Mouse (Mus musculus): ENCODE measurements at regions not wholly inside any gene's neighbourhood (a gene's known extent, or its start where the extent isn't known, plus 50 kb on each side); places are given as distances from the start of the nearest gene placed in this dataset.

DNA sequence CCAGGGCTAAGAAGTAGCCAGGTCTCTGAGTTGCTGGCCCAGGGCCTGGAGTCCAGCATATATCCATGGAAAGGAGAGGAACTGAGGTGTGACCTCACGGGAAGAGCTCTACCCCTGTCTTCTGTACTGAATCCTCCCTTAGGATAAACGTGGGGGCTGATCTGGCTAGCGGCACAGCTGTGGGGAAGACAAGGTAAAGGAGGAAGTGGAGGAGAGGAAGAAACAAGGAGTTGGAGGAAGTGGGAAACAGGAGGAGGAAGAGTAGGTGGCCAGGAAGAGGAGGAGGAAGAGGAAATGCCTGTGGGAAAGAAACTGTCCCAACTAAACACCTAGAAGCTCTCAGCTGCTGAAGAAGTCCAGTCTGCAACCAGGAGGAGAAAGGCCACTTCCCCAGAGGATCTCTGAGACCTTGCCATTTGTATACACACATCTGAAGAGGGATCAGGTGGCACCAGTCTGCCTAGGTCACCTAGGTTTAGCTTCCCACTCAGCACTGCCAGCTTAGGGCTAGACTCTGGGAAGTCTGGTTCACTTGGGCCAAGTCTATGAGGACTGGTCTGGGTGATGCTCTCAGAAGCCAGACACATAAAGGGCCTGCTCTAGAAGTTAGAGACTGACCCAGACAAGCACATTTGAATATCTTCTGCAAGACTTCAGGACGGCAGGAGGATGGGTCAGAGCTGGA, 100.6 kb upstream of the Jun start:
- intact Hi-C loops (cut with DNase I) = loop anchor here (2.0 kb wide), 1 partner anchor 34 kb away; no protein-coding TSS in a partner anchor
- no peak for DNase-seq

DNA sequence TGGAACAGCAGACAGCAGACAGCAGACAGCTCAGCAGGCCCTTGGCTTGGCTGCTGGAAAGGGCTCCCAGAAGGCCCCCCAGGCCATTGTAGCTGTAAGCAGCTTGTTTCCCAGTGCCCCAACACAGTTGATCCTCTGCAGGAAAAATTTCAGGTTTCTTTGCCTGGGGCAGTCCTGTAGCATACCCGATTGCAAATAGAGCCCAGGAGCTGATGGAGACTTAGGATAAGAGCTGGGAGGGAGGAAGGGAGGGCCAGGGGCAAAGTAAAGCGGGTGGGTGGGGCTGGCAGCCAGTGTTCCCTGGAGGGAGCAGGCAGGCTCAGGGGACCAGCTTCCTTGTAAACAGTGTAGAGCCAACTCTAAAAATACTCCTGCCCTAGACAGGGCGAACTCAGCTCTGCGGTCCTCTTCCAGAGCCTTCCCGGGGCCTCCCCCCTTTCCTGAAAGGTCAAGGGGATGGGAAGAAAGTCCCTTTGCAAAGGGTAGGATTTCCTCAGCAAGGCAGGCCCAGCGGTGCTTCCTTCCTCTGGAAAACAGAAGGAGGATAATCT, 101.8 kb upstream of the Jun start:
- DNase-seq = peak; percentile 67 to 74
- intact Hi-C loops (cut with DNase I) = loop anchor here (1.0 to 2.0 kb wide), 2 partner anchors 35 to 59 kb away; no protein-coding TSS in a partner anchor

DNA sequence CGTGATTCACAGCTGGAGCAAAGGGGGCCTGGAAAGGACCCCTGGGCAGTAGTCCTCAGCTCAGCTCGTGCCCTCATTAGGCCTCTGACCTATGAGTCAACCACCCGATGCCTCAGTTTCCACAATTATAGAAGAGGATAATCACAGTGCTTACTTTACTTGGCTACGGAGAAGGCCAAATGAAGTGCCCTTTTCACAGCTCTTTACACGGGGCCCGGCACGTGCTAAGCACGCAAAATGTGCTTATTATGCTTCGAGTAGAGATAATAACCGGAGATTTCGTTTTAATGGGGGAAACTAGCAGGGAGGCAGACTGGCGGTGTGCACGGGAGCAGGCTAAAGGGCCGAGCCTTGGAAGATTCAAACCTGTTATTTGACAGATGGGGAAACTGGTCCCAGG, 102.4 kb upstream of the Jun start:
- intact Hi-C loops (cut with DNase I) = loop anchor here (1.0 kb wide), 1 partner anchor 59 kb away; no protein-coding TSS in a partner anchor
- no peak for DNase-seq

DNA sequence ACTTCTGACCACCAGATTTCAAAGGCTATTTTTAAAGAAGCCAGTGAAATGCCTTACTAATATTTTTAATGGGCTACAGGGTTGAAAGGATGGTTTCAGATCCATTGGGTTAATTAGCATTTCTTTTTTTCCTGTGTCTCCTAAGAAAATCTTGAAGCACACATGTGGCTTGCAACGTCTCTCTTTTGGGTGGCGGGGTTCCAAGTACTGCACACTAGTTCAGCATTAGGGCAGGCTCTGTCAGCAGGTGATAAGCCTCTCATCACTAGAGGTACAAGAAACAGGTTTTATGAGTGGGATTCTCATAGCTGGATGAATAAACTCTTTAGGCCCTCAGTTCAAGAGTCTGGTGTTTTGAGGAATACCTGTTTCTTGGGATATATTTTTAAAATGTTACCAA, 103.2 kb upstream of the Jun start:
- intact Hi-C loops (cut with DNase I) = no loop called here
- no peak for DNase-seq

DNA sequence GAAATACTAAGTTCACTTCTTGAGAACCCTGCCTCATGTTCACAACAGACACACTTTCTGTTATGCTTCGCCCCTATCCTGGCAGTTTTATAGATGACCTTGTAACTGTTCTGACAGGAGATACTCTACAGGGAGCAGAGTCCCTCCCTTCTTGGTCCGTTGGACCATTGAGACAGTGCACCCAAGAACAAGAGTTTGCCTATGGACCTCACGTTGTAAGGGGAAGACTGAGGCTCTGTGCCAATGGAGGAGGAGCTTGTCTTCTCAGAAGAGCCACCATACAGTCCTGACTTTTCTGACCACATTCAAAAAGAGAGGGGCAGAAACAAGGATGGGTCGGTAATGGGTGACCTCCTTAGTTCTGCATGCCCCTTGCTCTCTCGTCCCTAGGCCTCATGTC, 103.8 kb upstream of the Jun start:
- no peak for DNase-seq
- intact Hi-C loops (cut with DNase I) = no loop called here

DNA sequence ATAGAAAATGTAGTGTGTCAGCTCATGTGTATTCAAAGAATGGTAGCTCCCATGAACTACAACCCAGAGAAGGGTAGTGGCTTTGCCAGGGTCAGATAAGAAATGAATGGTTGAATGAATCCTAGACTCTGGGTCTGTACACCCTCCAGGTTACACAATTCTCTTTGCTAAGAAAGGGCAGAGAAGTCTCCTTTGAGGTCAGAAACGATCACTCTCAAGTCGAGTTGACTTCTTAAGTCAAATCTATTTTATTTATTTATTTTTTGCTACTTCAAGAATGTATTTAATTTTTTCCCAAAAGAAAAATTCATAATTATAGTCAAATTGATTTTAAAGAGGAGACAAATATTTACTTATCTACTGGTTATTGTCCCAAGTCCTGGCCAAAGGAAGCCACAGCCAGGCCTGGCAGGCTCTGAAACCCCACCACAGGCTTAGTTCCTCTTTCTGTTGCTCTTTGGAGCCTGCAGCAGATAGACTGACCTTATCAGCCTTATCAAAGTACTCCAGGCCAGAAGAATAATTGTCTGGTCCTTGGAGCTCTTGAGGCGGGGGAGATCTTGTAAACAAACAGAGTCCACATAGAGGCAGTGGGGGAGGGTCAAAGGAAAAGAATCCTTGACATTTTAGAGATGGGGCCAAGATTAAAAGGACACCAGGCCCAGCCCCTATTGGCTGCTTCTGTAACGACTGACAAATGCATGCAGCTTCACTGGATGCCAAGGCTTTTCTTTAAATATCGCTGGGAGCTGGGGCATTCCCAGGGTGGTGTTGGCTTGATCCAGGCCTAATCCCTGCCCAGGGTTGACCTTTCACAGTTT, 104.6 kb upstream of the Jun start:
- intact Hi-C loops (cut with DNase I) = no loop called here
- DNase-seq = peak in 1 of 2 experiments; percentile 37

DNA sequence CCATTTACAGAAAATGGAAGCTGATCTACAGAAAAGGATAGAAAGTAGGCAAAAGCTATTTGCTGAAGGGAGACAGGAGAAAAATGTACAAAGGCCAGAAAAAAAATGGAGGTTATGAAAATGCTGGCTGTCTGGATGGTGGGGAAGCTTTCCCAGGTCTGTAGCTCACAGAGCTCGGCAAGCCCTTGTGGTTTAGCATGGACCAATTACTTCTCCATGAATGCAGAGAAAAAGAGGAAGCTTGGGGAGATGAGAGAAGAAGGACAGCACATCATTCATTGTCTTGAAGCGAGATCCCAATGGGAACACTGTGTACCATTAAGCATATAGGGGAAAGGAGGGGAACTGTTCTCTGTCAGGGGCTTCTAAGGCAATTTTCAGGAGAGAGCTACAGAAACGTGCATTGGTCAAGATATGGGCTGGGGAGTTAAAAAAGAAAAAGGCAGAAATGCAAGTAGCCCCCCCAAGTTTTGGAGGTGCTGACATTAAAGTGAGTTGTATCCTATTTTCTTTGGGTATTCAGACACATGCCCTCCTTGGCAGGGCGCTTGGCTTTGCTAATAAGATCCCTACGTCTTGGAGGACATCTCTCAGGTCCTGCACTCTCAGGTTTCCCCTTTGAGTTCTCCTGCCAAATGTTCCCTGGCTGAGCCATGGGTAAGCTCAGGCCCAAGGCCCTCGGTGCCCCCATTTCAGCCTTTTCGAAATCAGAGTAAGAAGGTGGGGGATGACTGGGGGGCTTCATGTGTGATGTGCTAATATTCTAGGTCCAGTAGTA, 105.8 kb upstream of the Jun start:
- DNase-seq = no peak
- intact Hi-C loops (cut with DNase I) = no loop called here

DNA sequence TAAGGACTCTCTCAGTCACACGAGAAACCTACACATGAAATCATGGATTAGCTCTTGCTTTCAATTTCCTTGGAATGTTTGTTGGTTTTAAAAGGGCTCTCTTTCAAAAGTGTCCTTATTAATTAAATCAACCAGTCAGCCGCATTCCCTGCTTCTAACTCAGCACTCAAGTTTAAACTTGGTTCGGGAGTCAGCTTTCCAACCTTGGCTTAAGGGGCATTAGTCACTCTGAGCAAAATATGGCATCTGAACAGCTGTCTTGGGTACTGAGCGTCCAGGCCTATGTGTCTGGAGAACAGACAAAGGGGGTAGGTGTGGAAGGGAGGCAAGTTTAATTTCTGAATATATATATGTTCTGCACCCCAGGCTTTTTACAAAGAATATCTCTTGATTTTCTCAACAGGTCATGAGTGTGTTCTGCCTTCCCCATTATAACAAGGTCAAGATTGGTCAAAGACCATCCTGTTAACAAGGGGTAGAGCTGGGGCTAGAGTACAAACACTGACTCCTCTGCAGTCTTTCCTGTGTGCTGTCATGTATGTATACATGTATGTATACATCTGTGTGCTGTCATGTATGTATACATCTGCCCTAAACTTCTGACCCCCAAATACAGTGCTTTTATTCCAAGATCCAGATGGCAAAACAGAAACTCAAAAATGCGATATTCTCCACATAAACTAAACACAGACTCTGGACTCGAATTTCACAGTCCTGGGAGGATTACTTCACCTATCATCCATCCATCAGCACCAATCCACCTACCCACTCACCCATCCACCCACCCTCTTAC, 106.8 kb upstream of the Jun start:
- intact Hi-C loops (cut with DNase I) = no loop called here
- DNase-seq = no peak

DNA sequence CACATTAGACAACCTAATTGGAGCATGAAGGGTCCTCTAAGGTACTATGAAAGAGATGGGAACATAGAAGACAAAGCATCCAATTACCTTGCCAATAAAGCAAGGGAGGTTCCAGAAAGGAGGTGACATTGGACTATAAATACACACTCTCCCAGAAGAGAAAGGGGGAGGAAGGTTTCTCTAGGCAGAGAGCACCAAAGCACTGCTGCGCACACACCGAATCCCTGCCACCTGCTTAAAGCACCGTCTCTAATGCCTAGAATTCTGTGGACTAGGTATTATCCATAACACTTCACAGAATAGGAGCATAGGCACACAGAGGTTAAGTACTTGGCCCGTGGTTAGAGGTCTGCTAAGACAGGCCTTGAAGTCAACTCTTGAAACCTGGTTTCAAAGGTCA, 107.8 kb upstream of the Jun start:
- intact Hi-C loops (cut with DNase I) = loop anchor here (5.0 to 10.0 kb wide), 4 partner anchors 117 to 715 kb away; partner anchors contain the start of gene Fggy
- no peak for DNase-seq

DNA sequence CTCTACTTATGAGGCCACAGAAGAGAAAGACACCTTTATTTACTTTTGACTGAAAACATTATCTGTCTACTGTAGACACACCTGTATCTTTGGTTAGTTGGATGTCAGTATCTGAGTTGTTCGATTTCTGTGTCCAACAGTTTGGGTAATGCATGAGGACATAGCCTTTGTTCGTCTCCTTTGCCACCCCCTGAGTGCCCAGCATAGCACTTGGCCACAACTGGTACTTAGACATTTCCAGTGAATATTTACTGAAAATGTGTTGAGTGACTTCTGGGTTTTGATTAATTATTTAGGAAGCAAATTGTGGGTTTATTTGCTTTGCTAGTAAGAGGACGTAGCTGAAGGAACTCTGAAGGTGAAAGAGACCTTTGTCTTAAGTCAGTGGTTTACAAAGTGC, 108.4 kb upstream of the Jun start:
- no peak for DNase-seq
- intact Hi-C loops (cut with DNase I) = loop anchor here (5.0 to 10.0 kb wide), 4 partner anchors 117 to 714 kb away; partner anchors contain the start of gene Fggy

DNA sequence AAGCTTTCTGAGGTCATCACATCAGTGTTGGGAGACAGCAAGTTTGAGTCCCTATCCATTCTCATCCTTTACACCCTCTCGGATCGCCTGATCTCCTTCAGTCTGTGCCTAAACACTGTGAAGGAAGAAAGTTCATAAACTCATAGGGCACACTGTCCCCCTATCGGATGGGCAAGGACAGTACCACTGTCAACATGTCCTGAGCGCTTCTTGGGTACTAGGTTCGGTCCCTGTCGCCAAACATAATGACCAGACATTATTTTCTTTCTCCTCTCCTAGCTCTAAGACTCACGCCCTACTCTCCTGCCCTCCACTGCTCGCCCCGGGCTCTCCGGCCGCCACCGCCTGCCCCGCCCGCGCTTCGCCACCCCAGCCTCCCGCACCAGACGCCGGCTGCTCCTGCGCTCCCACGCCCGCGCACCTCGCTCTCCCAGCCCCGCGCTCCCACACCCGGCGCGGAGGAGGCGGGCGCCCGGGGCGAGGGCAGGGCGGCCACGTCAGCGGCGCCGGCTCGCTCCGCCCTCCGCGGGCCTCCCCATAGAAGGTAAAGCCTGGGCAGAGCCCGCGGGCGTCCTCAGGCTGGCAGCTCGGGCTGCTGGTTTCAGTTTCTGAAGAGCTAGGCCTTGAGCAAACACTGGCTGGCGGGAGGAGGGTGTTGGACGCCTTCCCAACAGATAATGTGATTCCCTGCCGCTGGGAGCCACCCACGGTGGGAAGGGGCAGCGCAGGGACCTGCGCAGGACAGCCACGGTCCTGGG, 109.1 kb upstream of the Jun start:
- intact Hi-C loops (cut with DNase I) = loop anchor here (1.0 to 10.0 kb wide), 5 partner anchors 108 to 714 kb away; partner anchors contain the start of gene Fggy
- DNase-seq = peak; percentile 88 to 91

DNA sequence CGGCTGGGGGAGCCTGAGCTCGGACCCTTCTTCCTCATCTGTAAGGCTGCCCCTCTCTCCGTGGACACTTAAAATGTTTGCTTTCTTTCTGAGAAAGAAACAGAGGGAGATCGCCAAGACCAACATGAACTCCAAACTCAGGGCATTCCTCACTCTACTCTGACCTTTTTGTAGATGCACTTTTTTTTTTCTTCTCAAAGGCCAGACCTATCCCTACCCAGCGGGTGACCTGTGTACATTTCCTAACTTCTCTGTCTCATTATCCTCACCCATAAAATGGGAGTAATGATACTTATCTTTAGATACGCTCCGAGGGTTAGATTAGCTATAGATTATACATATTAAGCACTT, 109.6 kb upstream of the Jun start:
- intact Hi-C loops (cut with DNase I) = loop anchor here (1.0 to 10.0 kb wide), 5 partner anchors 108 to 713 kb away; partner anchors contain the start of gene Fggy
- no peak for DNase-seq

DNA sequence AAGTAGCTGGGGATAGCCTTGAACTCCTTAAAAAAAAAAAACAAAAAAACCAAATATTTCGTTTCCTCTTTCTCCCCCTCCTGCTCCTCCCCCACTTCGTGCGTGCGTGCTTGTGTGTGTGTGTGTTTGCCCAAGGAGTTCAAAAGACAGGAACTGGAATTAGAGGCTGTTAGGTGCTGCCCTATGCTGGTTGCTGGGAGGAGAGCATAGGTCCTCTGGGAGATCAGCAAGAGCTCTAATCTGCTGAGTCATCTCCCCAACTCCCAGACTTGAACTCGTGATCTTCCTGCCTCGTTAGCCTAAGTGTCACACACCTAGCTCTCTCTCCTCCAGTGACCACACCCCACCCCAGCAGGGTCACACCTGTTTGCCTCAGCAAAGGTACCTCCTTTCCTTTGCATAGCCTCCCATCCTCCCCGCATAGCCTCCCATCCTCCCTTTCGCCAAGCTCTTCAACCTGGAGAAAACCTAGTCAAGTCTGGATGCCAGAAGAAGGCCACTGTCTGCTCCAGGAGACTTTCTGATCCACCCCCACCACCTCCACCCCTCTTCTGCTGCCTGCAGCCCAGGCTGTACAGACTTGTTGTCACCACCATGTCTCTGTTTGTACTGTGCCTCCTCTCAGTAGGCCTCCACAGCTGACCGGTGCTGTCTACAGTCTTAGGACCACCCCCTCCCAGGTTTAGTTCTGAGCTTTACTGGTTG, 110.5 kb upstream of the Jun start:
- DNase-seq = no peak
- intact Hi-C loops (cut with DNase I) = loop anchor here (5.0 to 10.0 kb wide), 4 partner anchors 115 to 712 kb away; partner anchors contain the start of gene Fggy

DNA sequence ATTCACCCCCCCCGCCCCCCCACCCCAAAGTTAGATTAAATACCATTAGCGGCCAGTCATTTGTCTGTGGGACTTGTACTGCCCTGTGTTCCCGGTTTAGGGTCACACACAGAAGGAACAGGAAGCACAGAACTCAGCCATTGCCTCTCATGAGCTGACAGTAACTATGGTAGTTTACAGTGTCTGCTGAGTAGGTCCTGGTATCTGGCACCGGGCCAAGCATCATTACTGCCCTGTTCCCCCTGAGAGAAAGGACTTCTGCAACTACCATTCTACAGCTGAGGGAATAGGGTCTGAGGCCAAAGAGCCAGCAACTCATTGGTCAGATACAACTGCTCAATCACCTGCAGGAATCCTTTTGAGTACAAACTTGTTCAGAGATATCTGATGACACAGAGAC, 111.4 kb upstream of the Jun start:
- intact Hi-C loops (cut with DNase I) = loop anchor here (5.0 to 10.0 kb wide), 4 partner anchors 114 to 711 kb away; partner anchors contain the start of gene Fggy

DNA sequence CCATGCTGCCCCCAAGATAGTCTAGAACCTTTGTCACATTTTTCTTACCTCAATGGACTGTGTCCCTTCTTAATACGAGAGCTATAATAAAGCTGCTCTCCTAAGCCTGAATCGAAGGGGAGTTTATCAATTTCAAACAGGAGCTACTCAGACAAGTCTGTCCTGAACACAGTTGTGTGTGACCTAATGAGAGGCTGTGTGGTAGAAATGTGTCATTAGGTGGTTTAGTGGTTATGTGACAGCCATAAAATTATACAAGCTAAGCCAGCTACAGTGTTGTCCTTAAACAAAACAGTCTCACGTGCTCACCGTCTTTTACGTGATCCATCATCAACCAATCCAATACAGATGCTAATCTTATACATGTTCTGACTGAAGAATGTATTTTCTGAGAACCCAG, 114.5 kb upstream of the Jun start:
- no peak for DNase-seq
- intact Hi-C loops (cut with DNase I) = loop anchor here (10.0 kb wide), 1 partner anchor 708 kb away; no protein-coding TSS in a partner anchor

More for the DNA sequence above, 111.4 kb upstream of the Jun start:
- no peak for DNase-seq

DNA sequence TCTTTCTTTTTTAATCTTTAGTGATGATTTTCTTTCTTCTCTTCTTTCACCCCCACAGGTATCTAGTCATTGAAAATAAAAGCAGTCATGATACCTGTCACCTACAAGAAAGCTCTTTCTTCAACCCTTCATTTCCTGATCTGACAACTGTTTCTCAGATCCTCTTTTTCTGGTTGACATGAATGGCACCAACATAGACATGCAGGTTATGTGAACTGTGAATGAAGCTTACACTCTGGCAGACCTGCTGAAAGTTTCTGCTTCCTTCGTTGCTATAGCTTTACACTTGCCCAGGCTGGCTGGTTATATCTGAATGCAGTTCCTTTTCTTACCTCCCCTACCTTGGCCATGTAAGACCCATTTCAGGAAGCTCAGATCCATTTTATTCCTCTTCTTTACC, 115.2 kb upstream of the Jun start:
- DNase-seq = no peak
- intact Hi-C loops (cut with DNase I) = loop anchor here (10.0 kb wide), 1 partner anchor 708 kb away; no protein-coding TSS in a partner anchor

DNA sequence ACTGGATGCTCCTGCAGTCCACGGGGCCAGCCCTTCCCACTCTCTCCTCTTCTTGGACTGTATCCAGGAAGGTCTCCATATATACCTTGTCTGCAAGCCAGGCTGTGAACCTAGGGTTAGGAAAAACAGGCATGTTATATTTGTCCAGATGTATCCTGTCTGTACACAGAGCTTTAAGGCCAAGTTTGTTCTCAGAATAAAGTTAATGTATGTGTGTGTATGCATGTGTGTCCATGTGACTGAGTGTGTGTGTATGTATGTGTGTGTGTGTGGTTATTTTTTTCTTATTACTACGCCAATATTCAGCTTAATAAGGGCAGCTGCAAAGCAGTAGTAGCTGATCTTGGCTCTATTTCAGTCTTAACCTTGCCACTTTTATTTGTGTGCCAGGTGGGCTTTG, 117.7 kb upstream of the Jun start:
- DNase-seq = no peak
- intact Hi-C loops (cut with DNase I) = loop anchor here (10.0 kb wide), 1 partner anchor 705 kb away; no protein-coding TSS in a partner anchor

DNA sequence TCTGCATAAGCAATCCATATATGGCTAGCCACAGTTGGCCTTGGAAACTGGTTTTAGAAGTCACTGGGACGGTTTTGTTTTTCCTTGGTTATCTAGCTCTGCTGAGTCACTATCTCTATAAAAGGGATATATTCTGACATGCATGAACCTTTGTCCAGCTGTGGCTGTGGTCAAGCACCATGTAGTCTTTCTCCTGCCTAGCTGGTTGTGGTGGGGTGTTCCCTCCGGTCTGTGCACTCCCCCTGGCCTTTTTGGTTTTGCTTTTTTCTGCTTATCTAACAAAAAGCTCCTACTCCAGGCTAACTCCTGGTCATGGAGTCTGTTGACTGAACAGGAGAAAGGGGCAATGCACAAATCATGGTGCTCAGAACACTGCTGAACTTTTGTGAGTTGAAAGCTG, 125.7 kb upstream of the Jun start:
- DNase-seq = no peak
- intact Hi-C loops (cut with DNase I) = no loop called here

All from heart, postnatal 36 days (tissue).